Mouse (Mus musculus) heart, embryonic 14.5 days (tissue): ENCODE data around the gene Rasgrp2. TPM values are rescaled to one million over a fixed set of nuclear protein-coding genes. Genes with fewer than 3 reads are reported as not detected.

Experiments
- ATAC-seq: fragments of 200-750 bp; cut with Nextera tagmentation; 2 replicates; pipeline ENCODE4 v1.8.0; 2017; ENCODE audit warnings: low read depth, moderate TSS enrichment; ENCODE audit not compliant: insufficient number of reproducible peaks, insufficient read depth, low FRiP score
- H3K27ac ChIP-seq, 2 experiments: fragments of 200-500 bp in 1 of 2; fragments of 300-500 bp in 1 of 2; sonication (generic) in 1 of 2; replicated peaks in 1 of 2; 2 replicates each; pipeline ENCODE4 v1.5.1; 2012 to 2014; ENCODE audit warnings: low read depth in 2 of 2, low read length in 2 of 2, control low read depth in 1 of 2, mild to moderate bottlenecking in 1 of 2, mixed read lengths in 1 of 2; ENCODE audit not compliant: control insufficient read depth in 1 of 2, insufficient read depth in 1 of 2
- H3K27me3 ChIP-seq: fragments of 300-500 bp; sonication (generic); 2 replicates; pipeline ENCODE4 v1.6.1; 2014; ENCODE audit warnings: mild to moderate bottlenecking, low read length, control low read depth; ENCODE audit not compliant: control insufficient read depth, insufficient read depth
- H3K36me3 ChIP-seq: fragments of 300-500 bp; sonication (generic); 2 replicates; pipeline ENCODE4 v1.6.1; 2014; ENCODE audit warnings: mild to moderate bottlenecking, control low read depth, low read length, mixed read lengths; ENCODE audit not compliant: control insufficient read depth, insufficient read depth
- H3K4me1 ChIP-seq, 2 experiments: fragments of 200-500 bp in 1 of 2; fragments of 300-500 bp in 1 of 2; sonication (generic) in 1 of 2; 2 replicates each; pipeline ENCODE4 v1.6.1; 2012 to 2014; ENCODE audit warnings: low read length in 2 of 2, control low read depth in 1 of 2, mixed read lengths in 1 of 2; ENCODE audit not compliant: control insufficient read depth in 2 of 2, insufficient read depth in 2 of 2
- H3K4me2 ChIP-seq: fragments of 300-500 bp; sonication (generic); 2 replicates; pipeline ENCODE4 v1.6.1; 2014; ENCODE audit warnings: mild to moderate bottlenecking, low read length
- H3K4me3 ChIP-seq, 2 experiments: fragments of 200-500 bp in 1 of 2; fragments of 300-500 bp in 1 of 2; sonication (generic) in 1 of 2; 2 replicates each; pipeline ENCODE4 v1.5.1; 2012 to 2014; ENCODE audit warnings: low read length in 2 of 2, mild to moderate bottlenecking in 2 of 2, control low read depth in 1 of 2, low read depth in 1 of 2, moderate library complexity in 1 of 2; ENCODE audit not compliant: control insufficient read depth in 1 of 2, insufficient read depth in 1 of 2
- H3K9ac ChIP-seq: fragments of 300-500 bp; sonication (generic); 2 replicates; pipeline ENCODE4 v1.6.1; 2014; ENCODE audit warnings: mild to moderate bottlenecking, low read length
- H3K9me3 ChIP-seq: fragments of 300-500 bp; sonication (generic); 2 replicates; pipeline ENCODE4 v1.6.1; 2016; ENCODE audit warnings: low read length, control low read depth; ENCODE audit not compliant: control insufficient read depth
- WGBS: fragments of 180-500 bp; shearing (Covaris S2); extraction: QIAGEN DNeasy Blood & Tissue Kit; methylation state at CpG from one replicate; pipeline ENCODE4 v1.1.7; 2014; 5-methylcytosine and 5-hydroxymethylcytosine counted together
- polyA plus RNA-seq: library from polyadenylated mRNA; unstranded; fragments of >200 nt; fragmentation: Nextera tagmentation; extraction: Ambion mirVana; gene quantifications from 2 replicates; pipeline ENCODE4 v1.2.1, GENCODE M21; 2014

The Rasgrp2 gene
- polyA plus RNA-seq, 1 experiment from 2014 or later, result 44.8 TPM

GRCm38 (mm10) chr19:6418984-6419692 lies 20.0 kb downstream of the Rasgrp2 start:
- H3K4me3 ChIP-seq, result peak overlapping the region in 1 of 2 experiments; percentile 51; a peak in 2 of 4 replicates
- WGBS, result 13% methylated on average over 21 of the region's 23 CpGs
- peaks cover 5 to 18% of the 10 kb centered on the region in 2 experiments; a peak in 3 of 4 replicates for H3K4me1 ChIP-seq
- peak overlapping the region; percentile 90 for H3K4me2 ChIP-seq
- no peak overlapping the region for H3K9ac ChIP-seq
- peaks cover 76% of the 10 kb centered on the region for H3K27me3 ChIP-seq
- no peaks in the 10 kb centered on the region for H3K36me3 ChIP-seq
- ATAC-seq, result no peak
- no peak overlapping the region for H3K27ac ChIP-seq
- H3K9me3 ChIP-seq, result no peaks in the 10 kb centered on the region

GRCm38 (mm10) chr19:6419805-6420310 lies 20.7 kb downstream of the Rasgrp2 start:
- Histone ChIP-seq H3K4me1 (peaks cover 5 to 18% of the 10 kb centered on the region in 2 experiments; a peak in 3 of 4 replicates), H3K9ac (no peak overlapping the region), H3K4me3 (no peak overlapping the region), H3K36me3 (no peaks in the 10 kb centered on the region), H3K27ac (no peak overlapping the region), H3K9me3 (no peaks in the 10 kb centered on the region), H3K27me3 (peaks cover 83% of the 10 kb centered on the region), H3K4me2 (no peak overlapping the region)
- WGBS, result 55% methylated on average over 8 of the region's 9 CpGs
- no peak for ATAC-seq

- Histone ChIP-seq H3K9me3 (no peaks in the 10 kb centered on the region), H3K36me3 (no peaks in the 10 kb centered on the region), H3K4me2 (no peak overlapping the region), H3K4me3 (no peak overlapping the region), H3K4me1 (peaks cover 5 to 13% of the 10 kb centered on the region in 2 experiments; a peak in 2 of 4 replicates), H3K9ac (no peak overlapping the region), H3K27ac (no peak overlapping the region), H3K27me3 (peaks cover 91% of the 10 kb centered on the region)
- ATAC-seq, result no peak
- WGBS, result 57% methylated on average over 19 of the region's 19 CpGs
These were observed 21.5 kb downstream of the Rasgrp2 start for GRCm38 (mm10) chr19:6420481-6421210.

GRCm38 (mm10) chr19:6421211-6421590 lies 22.1 kb downstream of the Rasgrp2 start:
- Histone ChIP-seq H3K27ac (no peak overlapping the region), H3K27me3 (peaks cover 97% of the 10 kb centered on the region), H3K9ac (no peak overlapping the region), H3K9me3 (no peaks in the 10 kb centered on the region), H3K4me1 (peaks cover 3 to 9% of the 10 kb centered on the region in 2 experiments; a peak in 2 of 4 replicates), H3K4me3 (no peak overlapping the region), H3K4me2 (no peak overlapping the region), H3K36me3 (no peaks in the 10 kb centered on the region)
- no peak for ATAC-seq
- 62% methylated on average over 9 of the region's 9 CpGs for WGBS

GRCm38 (mm10) chr19:6422014-6422413 lies 22.9 kb downstream of the Rasgrp2 start:
- Histone ChIP-seq H3K9ac (no peak overlapping the region), H3K27ac (no peak overlapping the region), H3K36me3 (no peaks in the 10 kb centered on the region), H3K4me1 (peaks cover 0 to 6% of the 10 kb centered on the region in 2 experiments; a peak in 2 of 4 replicates), H3K4me2 (no peak overlapping the region), H3K9me3 (no peaks in the 10 kb centered on the region), H3K4me3 (no peak overlapping the region), H3K27me3 (peaks cover 99% of the 10 kb centered on the region)
- ATAC-seq, result no peak
- WGBS, result 70% methylated on average over 7 of the region's 7 CpGs

- H3K4me3 ChIP-seq, result no peak overlapping the region
- H3K9ac ChIP-seq, result no peak overlapping the region
- H3K27me3 ChIP-seq, result peaks cover 100% of the 10 kb centered on the region
- H3K36me3 ChIP-seq, result no peaks in the 10 kb centered on the region
- no peak overlapping the region for H3K27ac ChIP-seq
- H3K9me3 ChIP-seq, result no peaks in the 10 kb centered on the region
- H3K4me1 ChIP-seq, result peaks cover 0 to 10% of the 10 kb centered on the region in 2 experiments; a peak in 3 of 4 replicates
- no peak for ATAC-seq
- 82% methylated on average over 16 of the region's 16 CpGs for WGBS
- H3K4me2 ChIP-seq, result no peak overlapping the region
These were observed 24.1 kb downstream of the Rasgrp2 start for GRCm38 (mm10) chr19:6423241-6423640.

GRCm38 (mm10) chr19:6424137-6424881 lies 25.2 kb downstream of the Rasgrp2 start:
- Histone ChIP-seq H3K36me3 (no peaks in the 10 kb centered on the region), H3K4me2 (no peak overlapping the region), H3K27me3 (peaks cover 100% of the 10 kb centered on the region), H3K4me3 (no peak overlapping the region), H3K9ac (no peak overlapping the region), H3K27ac (no peak overlapping the region), H3K4me1 (peaks cover 0 to 15% of the 10 kb centered on the region in 2 experiments; a peak in 3 of 4 replicates), H3K9me3 (no peaks in the 10 kb centered on the region)
- ATAC-seq, result no peak
- WGBS, result 53% methylated on average over 8 of the region's 8 CpGs
